Mouse (Mus musculus): ENCODE results near the gene Nxf1.

Gene Nxf1

DNA sequence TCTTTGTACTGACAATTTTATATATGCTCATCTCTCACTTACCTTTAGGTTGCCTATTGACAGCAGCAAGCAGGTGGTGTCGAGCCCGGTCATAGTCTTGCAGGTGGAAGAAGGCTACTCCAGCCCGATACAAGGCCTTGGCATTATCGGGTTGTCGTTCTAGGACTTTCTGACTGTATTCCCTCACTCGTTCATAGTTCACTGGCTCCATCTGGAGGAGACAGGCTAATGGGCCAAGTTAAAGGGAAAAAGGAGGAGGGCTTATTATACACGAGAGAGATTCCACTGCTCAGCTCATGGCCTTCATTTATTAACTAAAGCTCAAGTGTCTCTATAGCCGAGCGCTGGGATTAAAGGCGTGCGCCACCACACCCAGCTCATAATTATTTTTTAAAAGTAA is 58.9 kb downstream of the Nxf1 start:
- ATAC-seq (ENCODE audit: insufficient number of reproducible peaks, low FRiP score, low TSS enrichment), result no peak

DNA sequence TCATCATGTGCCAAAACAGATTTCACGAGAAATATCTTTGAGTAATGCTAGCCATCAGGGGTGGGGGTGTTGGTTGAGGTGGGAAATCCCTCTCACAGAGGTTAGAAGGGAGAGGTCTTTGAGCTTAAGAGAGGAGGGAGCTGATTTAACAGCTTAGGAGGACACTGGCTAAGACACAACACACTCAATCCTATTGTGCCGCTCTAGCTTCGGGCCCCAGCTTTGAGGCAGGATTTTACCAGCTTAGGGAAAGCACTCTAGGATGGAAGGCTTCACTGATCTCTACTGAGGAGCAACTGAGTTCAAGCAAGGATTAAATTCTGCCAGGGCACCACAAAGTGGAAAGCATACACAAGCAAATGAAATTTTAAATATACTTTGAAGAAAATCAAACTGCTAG is 60.1 kb downstream of the Nxf1 start:
- no peak for ATAC-seq (ENCODE audit: insufficient number of reproducible peaks, low FRiP score, low TSS enrichment)

DNA sequence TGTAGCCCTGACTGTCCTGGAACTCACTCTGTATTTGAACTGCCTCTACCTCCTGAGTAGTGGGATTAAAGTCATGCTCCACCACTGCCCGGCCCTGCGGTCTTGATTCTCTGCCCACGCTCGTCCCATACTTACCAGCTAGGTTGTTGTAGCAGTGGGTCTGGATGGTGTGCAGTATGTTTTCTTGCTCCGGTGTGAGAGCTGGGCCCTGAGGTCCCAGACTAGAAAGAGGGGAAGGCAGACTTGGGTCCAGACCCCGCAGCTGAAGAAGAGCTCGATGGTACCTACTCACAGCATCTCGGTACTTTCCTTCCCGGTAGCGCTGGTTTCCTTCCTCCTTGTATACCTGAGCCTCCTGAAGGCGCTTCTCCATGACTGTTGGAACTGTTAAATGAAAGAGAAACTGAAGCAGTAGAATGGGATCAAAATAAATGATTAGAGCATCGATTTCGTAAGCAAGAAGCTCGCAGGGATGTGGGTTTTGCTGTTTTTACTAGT is 61.5 kb downstream of the Nxf1 start:
- ATAC-seq (ENCODE audit: insufficient number of reproducible peaks, low FRiP score, low TSS enrichment), result no peak

DNA sequence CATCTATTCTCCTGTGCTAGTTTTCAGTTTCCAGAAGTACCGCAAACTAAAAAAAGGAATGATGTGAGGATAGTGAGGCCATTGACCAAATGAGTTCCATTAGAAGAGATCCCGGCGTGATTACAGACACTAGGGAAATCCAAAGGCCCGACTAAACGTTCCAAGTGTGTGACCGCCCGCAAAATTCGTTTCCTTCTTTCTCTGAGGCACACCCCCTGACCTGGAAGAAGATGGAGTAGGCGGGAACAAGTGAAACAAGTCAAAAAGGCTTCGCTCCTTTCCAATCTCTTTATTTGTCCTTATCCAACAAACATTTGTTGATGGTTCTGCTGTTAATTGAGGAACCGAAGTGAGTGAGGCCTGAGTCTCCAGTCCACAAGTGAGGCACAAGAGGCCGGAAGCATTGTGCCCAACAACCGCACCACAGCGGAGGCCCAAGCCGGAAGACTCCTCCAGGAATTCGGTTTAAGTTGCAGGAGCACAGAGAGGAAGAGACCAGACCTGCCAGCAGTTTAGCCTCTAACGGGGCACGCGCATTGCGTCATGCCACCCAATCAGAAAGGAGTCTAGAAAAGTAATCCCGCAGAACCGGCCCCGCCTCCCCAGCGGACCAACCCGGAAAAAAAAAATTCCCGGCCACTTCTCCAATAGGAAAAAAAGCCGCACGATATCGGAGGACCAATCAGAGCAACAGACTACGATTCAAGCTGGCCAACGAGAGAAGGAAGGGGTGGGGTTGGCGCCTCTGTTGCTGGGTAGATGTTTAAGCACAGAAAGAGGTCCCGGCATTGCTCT is 62.1 kb downstream of the Nxf1 start, which contains the start of gene Ttc9c:
TSS of gene Ttc9c (minus strand) at position 533 of the 795 bp plus-strand sequence.
- ATAC-seq (ENCODE audit: insufficient number of reproducible peaks, low FRiP score, low TSS enrichment), result peak; percentile 86

DNA sequence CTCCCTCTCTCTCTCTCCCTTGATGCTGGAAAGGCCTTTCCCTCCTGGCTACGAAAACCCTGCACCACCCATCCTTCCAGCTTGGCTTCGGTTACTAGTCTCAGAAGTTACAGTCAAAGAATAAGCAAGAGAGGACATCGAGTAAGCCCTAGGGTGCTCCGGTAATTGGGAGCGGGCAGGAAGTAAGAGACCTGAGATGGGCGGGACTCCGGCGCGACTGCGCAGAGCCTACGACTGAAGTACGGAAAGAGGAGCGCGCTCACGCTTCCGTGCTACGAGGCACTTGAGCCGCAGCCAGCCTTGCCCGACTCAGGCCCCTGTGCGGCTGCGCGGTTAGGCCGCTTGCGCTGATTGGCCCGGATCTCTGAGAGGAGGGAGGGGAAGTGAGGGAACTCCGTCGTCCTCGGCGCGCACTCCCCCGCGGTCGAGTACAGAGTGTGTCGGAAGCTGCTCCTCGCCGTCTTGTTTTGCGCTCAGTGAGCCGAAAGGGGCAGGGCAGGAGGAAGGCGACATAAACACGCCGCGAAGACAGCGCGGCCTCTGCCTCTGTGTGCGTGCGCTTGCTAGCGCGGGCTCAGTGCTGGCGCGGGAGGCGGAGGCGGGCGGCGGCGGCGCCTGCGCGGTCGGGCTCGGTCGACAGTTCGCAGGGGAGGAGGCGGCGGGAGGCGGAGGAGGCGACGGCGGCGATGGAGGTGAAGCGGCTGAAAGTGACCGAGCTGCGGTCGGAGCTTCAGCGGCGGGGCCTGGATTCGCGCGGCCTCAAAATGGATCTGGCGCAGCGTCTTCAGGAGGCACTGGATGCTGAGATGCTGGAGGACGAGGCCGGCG is 62.9 kb downstream of the Nxf1 start, which contains the start of gene Hnrnpul2:
TSS of gene Hnrnpul2 (plus strand) at position 415 of the 828 bp plus-strand sequence.
- ATAC-seq (ENCODE audit: insufficient number of reproducible peaks, low FRiP score, low TSS enrichment), result peak; percentile 88
